Mouse (Mus musculus): ENCODE results near the gene App. TPM values are rescaled to one million over a fixed set of nuclear protein-coding genes. Genes with fewer than 3 reads are reported as not detected.

The App gene
- total and polyA plus RNA-seq, 3 experiments = 90.6 to 142 (median 141) TPM

- Histone ChIP-seq H3K27ac (no peak overlapping the region), H3K79me2 (replicated peaks; ENCODE audit: control insufficient read depth, insufficient read depth, low read length) (no peaks in the 10 kb centered on the region; the same call in 1 of the 2 replicates), H3K27me3 (ENCODE audit: control insufficient read depth, insufficient read depth, low read length) (no peaks in the 10 kb centered on the region), H3K4me3 (no peak overlapping the region), H3K9ac (ENCODE audit: low read depth, low read length) (no peak overlapping the region), H3K36me3 (ENCODE audit: control insufficient read depth, insufficient read depth, low read length) (peaks cover 4% of the 10 kb centered on the region), H3K4me1 (ENCODE audit: control insufficient read depth, insufficient read depth, low read length) (peaks cover under 1% of the 10 kb centered on the region)
- intact Hi-C loops (cut with DNase I) = no loop called here
- DNase-seq = no peak
- TF ChIP-seq EP300 (IDR thresholded peaks at IDR 0.05; ENCODE audit: insufficient read depth, low read depth, low read length) (no peak), CTCF (IDR thresholded peaks at IDR 0.05) (no peak), POLR2A (IDR thresholded peaks at IDR 0.05; ENCODE audit: insufficient read depth, low read depth, low read length) (no peak)
- WGBS = 93% methylated on average over 3 of the region's 3 CpGs
These were observed 110.8 kb downstream of the App start for GRCm38 (mm10) chr16:85062732-85063131.

GRCm38 (mm10) chr16:85061725-85062124 lies 111.8 kb downstream of the App start:
- H3K36me3 ChIP-seq (ENCODE audit: control insufficient read depth, insufficient read depth, low read length) = peaks cover 4% of the 10 kb centered on the region
- whole genome bisulfite sequencing = 97% methylated on average over 4 of the region's 4 CpGs
- H3K79me2 ChIP-seq (replicated peaks; ENCODE audit: control insufficient read depth, insufficient read depth, low read length) = no peaks in the 10 kb centered on the region; the same call in 1 of the 2 replicates
- no peak overlapping the region for H3K9ac ChIP-seq (ENCODE audit: low read depth, low read length)
- H3K4me1 ChIP-seq (ENCODE audit: control insufficient read depth, insufficient read depth, low read length) = no peaks in the 10 kb centered on the region; the same call in 1 of the 2 replicates
- H3K4me3 ChIP-seq = no peak overlapping the region
- TF ChIP-seq CTCF (IDR thresholded peaks at IDR 0.05) = no peak
- TF ChIP-seq EP300 (IDR thresholded peaks at IDR 0.05; ENCODE audit: insufficient read depth, low read depth, low read length) = no peak
- TF ChIP-seq POLR2A (IDR thresholded peaks at IDR 0.05; ENCODE audit: insufficient read depth, low read depth, low read length) = no peak
- no peak for DNase-seq
- intact Hi-C loops (cut with DNase I) = no loop called here
- H3K27me3 ChIP-seq (ENCODE audit: control insufficient read depth, insufficient read depth, low read length) = no peaks in the 10 kb centered on the region
- no peak overlapping the region for H3K27ac ChIP-seq

- TF ChIP-seq POLR2A (IDR thresholded peaks at IDR 0.05; ENCODE audit: insufficient read depth, low read depth, low read length) = no peak
- no peak for TF ChIP-seq EP300 (IDR thresholded peaks at IDR 0.05; ENCODE audit: insufficient read depth, low read depth, low read length)
- TF ChIP-seq CTCF (IDR thresholded peaks at IDR 0.05) = no peak
- Histone ChIP-seq H3K4me3 (no peak overlapping the region), H3K27me3 (ENCODE audit: control insufficient read depth, insufficient read depth, low read length) (no peaks in the 10 kb centered on the region), H3K36me3 (ENCODE audit: control insufficient read depth, insufficient read depth, low read length) (peaks cover 4% of the 10 kb centered on the region), H3K27ac (no peak overlapping the region), H3K79me2 (replicated peaks; ENCODE audit: control insufficient read depth, insufficient read depth, low read length) (no peaks in the 10 kb centered on the region), H3K4me1 (ENCODE audit: control insufficient read depth, insufficient read depth, low read length) (no peaks in the 10 kb centered on the region; the same call in 1 of the 2 replicates), H3K9ac (ENCODE audit: low read depth, low read length) (no peak overlapping the region)
- no peak for DNase-seq
- WGBS = 86% methylated on average over 5 of the region's 5 CpGs
- intact Hi-C loops (cut with DNase I) = no loop called here
These were observed 115.4 kb downstream of the App start for GRCm38 (mm10) chr16:85058138-85058537.

DNA sequence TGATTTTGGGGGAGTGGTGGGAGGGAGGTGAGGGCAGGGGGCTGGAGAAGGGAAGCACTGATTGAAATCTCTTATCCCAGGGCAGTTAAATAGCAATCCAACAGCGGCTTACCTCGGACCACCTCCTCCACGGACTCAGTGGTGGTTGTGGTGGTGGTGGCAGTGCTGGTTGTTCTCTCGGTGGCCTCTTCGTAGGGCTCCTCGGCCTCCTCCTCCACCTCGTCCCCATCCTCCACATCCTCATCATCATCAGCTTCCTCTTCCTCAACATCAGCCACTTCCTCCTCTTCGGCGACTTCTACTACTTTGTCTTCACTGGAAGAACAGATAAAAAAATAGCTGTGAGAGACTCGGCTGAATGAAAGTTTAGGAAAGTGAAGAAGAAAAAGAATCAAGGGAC lies 117.4 kb downstream of the App start:
- WGBS = 78% methylated on average over 10 of the region's 10 CpGs
- no peaks in the 10 kb centered on the region for H3K27me3 ChIP-seq (ENCODE audit: control insufficient read depth, insufficient read depth, low read length)
- DNase-seq = no peak
- no peaks in the 10 kb centered on the region; the same call in 1 of the 2 replicates for H3K4me1 ChIP-seq (ENCODE audit: control insufficient read depth, insufficient read depth, low read length)
- H3K79me2 ChIP-seq (replicated peaks; ENCODE audit: control insufficient read depth, insufficient read depth, low read length) = no peaks in the 10 kb centered on the region
- H3K27ac ChIP-seq = no peak overlapping the region
- H3K36me3 ChIP-seq (ENCODE audit: control insufficient read depth, insufficient read depth, low read length) = peaks cover 4% of the 10 kb centered on the region
- TF ChIP-seq CTCF (IDR thresholded peaks at IDR 0.05) = no peak
- no peak overlapping the region for H3K9ac ChIP-seq (ENCODE audit: low read depth, low read length)
- intact Hi-C loops (cut with DNase I) = no loop called here
- H3K4me3 ChIP-seq = no peak overlapping the region

DNA sequence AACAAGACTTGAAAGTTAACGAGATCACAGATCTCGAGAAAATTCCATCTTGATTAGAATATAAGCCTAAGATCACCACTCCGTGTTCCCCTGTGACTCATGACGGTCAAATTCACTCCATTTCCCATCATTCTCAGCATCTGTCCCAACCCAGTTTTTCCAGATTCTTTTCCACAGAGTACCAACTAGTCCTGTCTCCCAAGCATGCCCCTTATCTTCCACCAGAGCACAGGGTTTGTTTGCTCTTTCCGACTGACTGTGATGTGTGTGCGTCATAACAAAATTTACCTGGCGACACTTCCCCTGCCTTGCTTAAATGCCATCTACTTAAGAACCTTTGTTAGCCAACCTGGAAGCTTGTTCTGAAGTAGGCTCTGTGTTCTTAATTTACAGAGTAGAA lies 119.6 kb downstream of the App start:
- Histone ChIP-seq H3K27ac (no peak overlapping the region), H3K9ac (ENCODE audit: low read depth, low read length) (no peak overlapping the region), H3K4me3 (no peak overlapping the region), H3K36me3 (ENCODE audit: control insufficient read depth, insufficient read depth, low read length) (no peaks in the 10 kb centered on the region; the same call in 1 of the 2 replicates), H3K4me1 (ENCODE audit: control insufficient read depth, insufficient read depth, low read length) (no peaks in the 10 kb centered on the region; the same call in 1 of the 2 replicates), H3K79me2 (replicated peaks; ENCODE audit: control insufficient read depth, insufficient read depth, low read length) (no peaks in the 10 kb centered on the region), H3K27me3 (ENCODE audit: control insufficient read depth, insufficient read depth, low read length) (no peaks in the 10 kb centered on the region)
- WGBS = 88% methylated on average over 7 of the region's 7 CpGs
- TF ChIP-seq CTCF (IDR thresholded peaks at IDR 0.05) (no peak), POLR2A (IDR thresholded peaks at IDR 0.05; ENCODE audit: insufficient read depth, low read depth, low read length) (no peak), EP300 (IDR thresholded peaks at IDR 0.05; ENCODE audit: insufficient read depth, low read depth, low read length) (no peak)
- intact Hi-C loops (cut with DNase I) = no loop called here
- DNase-seq = no peak

GRCm38 (mm10) chr16:85047310-85047709 lies 126.3 kb downstream of the App start:
- no peaks in the 10 kb centered on the region for H3K27me3 ChIP-seq (ENCODE audit: control insufficient read depth, insufficient read depth, low read length)
- peaks cover 5% of the 10 kb centered on the region for H3K36me3 ChIP-seq (ENCODE audit: control insufficient read depth, insufficient read depth, low read length)
- intact Hi-C loops (cut with DNase I) = no loop called here
- no peak overlapping the region; the same call in 1 of the 2 replicates for H3K9ac ChIP-seq (ENCODE audit: low read depth, low read length)
- no peaks in the 10 kb centered on the region for H3K79me2 ChIP-seq (replicated peaks; ENCODE audit: control insufficient read depth, insufficient read depth, low read length)
- TF ChIP-seq CTCF (IDR thresholded peaks at IDR 0.05) = no peak
- no peak for TF ChIP-seq POLR2A (IDR thresholded peaks at IDR 0.05; ENCODE audit: insufficient read depth, low read depth, low read length)
- no peak for TF ChIP-seq EP300 (IDR thresholded peaks at IDR 0.05; ENCODE audit: insufficient read depth, low read depth, low read length)
- H3K4me3 ChIP-seq = no peak overlapping the region
- peaks cover 1% of the 10 kb centered on the region for H3K4me1 ChIP-seq (ENCODE audit: control insufficient read depth, insufficient read depth, low read length)
- H3K27ac ChIP-seq = no peak overlapping the region
- WGBS = 78% methylated on average over 6 of the region's 6 CpGs
- DNase-seq = no peak

All from heart, adult 2 months (tissue).